Mouse (Mus musculus): ENCODE measurements around the gene Ctdsp1.

Gene Ctdsp1

GRCm38 (mm10) chr1:74397268-74397918 lies 6.1 kb downstream of the Ctdsp1 start:
- DNase-seq (ENCODE audit: low spot score in 2 of 2): peak; percentile 93 to 97

- peak; percentile 73 to 86 for DNase-seq (ENCODE audit: low spot score in 2 of 2)
These were observed 6.7 kb downstream of the Ctdsp1 start for GRCm38 (mm10) chr1:74397919-74398451.

- no peak for DNase-seq (ENCODE audit: low spot score in 2 of 2)
These were observed 9.2 kb downstream of the Ctdsp1 start for GRCm38 (mm10) chr1:74400531-74400930.

- DNase-seq (ENCODE audit: low spot score in 2 of 2): no peak
These were observed 9.8 kb downstream of the Ctdsp1 start for GRCm38 (mm10) chr1:74401015-74401702.

- no peak for DNase-seq (ENCODE audit: low spot score in 2 of 2)
These were observed 12.9 kb downstream of the Ctdsp1 start for GRCm38 (mm10) chr1:74404206-74404605.

GRCm38 (mm10) chr1:74408589-74409504 lies 17.5 kb downstream of the Ctdsp1 start, which contains the start of gene Vil1:
Gene Vil1, plus strand, starts transcription at chr1:74409376.
- no peak for DNase-seq (ENCODE audit: low spot score in 2 of 2)

- no peak for DNase-seq (ENCODE audit: low spot score in 2 of 2)
These were observed 20.5 kb downstream of the Ctdsp1 start for GRCm38 (mm10) chr1:74411753-74412325.

- no peak for DNase-seq (ENCODE audit: low spot score in 2 of 2)
These were observed 21.4 kb downstream of the Ctdsp1 start for GRCm38 (mm10) chr1:74412711-74413110.

GRCm38 (mm10) chr1:74415143-74415542 lies 23.8 kb downstream of the Ctdsp1 start:
- no peak for DNase-seq (ENCODE audit: low spot score in 2 of 2)

GRCm38 (mm10) chr1:74418747-74419439 lies 27.6 kb downstream of the Ctdsp1 start:
- no peak for DNase-seq (ENCODE audit: low spot score in 2 of 2)

- no peak for DNase-seq (ENCODE audit: low spot score in 2 of 2)
These were observed 28.1 kb downstream of the Ctdsp1 start for GRCm38 (mm10) chr1:74419440-74419794.

GRCm38 (mm10) chr1:74423147-74423546 lies 31.8 kb downstream of the Ctdsp1 start:
- DNase-seq (ENCODE audit: low spot score in 2 of 2): no peak

- DNase-seq (ENCODE audit: low spot score in 2 of 2): no peak
These were observed 34.5 kb downstream of the Ctdsp1 start for GRCm38 (mm10) chr1:74425845-74426244.

GRCm38 (mm10) chr1:74433220-74433619 lies 41.9 kb downstream of the Ctdsp1 start:
- no peak for DNase-seq (ENCODE audit: low spot score in 2 of 2)

- DNase-seq (ENCODE audit: low spot score in 2 of 2): no peak
These were observed 43.3 kb downstream of the Ctdsp1 start for GRCm38 (mm10) chr1:74434596-74434995.

- DNase-seq (ENCODE audit: low spot score in 2 of 2): no peak
These were observed 44.3 kb downstream of the Ctdsp1 start for GRCm38 (mm10) chr1:74435563-74435962.

GRCm38 (mm10) chr1:74437702-74438427 lies 46.6 kb downstream of the Ctdsp1 start:
- no peak for DNase-seq (ENCODE audit: low spot score in 2 of 2)

- DNase-seq (ENCODE audit: low spot score in 2 of 2): no peak
These were observed 48.0 kb downstream of the Ctdsp1 start for GRCm38 (mm10) chr1:74439166-74439876.

GRCm38 (mm10) chr1:74444538-74444937 lies 53.2 kb downstream of the Ctdsp1 start:
- DNase-seq (ENCODE audit: low spot score in 2 of 2): no peak

Data from natural killer cell, adult 2 months (primary cell).